Mouse (Mus musculus): ENCODE results near the gene Tfap2b.

DNA sequence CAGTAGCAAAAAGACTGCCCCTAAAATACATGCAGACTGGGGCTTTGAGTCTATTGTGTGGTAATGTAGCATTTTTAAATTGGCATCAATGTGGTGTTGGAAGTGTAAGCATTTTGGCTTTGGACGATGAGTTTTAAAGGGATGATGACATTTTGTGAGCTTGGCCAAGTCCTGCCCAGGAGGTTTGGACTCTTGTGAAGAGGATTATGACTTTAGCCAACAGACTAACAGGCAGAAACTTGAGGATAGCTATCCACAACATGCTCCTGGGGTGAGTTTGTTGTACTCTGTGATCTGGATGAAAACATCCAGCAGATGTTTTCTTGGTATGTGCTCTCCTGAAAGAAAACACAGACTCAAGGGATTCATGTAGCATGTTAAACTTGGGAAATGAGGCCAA lies 60.9 kb downstream of the Tfap2b start:
- TF ChIP-seq CTCF (IDR thresholded peaks at IDR 0.05; ENCODE audit: low read depth) (no peak), EP300 (IDR thresholded peaks at IDR 0.05; ENCODE audit: low read depth) (no peak)

All from liver, postnatal 0 days (tissue).